Mouse (Mus musculus): ENCODE results near the gene Top2b. TPM values are rescaled to one million over a fixed set of nuclear protein-coding genes. Genes with fewer than 3 reads are reported as not detected.

Top2b gene
- total RNA-seq, 2 experiments from 2014 or later = 51.0 to 67.2 TPM

GRCm38 (mm10) chr14:16384783-16385182, 19.8 kb downstream of the Top2b start:
- intact Hi-C loops (cut with DNase I) = loop anchor here (5.0 to 10.0 kb wide), 5 partner anchors 112 to 1520 kb away; partner anchors contain the start of genes Lrrc3b, Ngly1 and Oxsm
- no peak for DNase-seq

- intact Hi-C loops (cut with DNase I) = no loop called here
- DNase-seq = no peak
Measured at GRCm38 (mm10) chr14:16405187-16405586, 40.2 kb downstream of the Top2b start.

GRCm38 (mm10) chr14:16414163-16414562, 49.2 kb downstream of the Top2b start:
- intact Hi-C loops (cut with DNase I) = no loop called here

GRCm38 (mm10) chr14:16427569-16427968, 62.6 kb downstream of the Top2b start:
- intact Hi-C loops (cut with DNase I) = no loop called here
- no peak for DNase-seq

More at GRCm38 (mm10) chr14:16414163-16414562, 49.2 kb downstream of the Top2b start:
- DNase-seq = no peak

- intact Hi-C loops (cut with DNase I) = loop anchor here (5.0 kb wide), 2 partner anchors 95 to 975 kb away; no protein-coding TSS in a partner anchor
- no peak for DNase-seq
Measured at GRCm38 (mm10) chr14:16431941-16432499, 67.0 kb downstream of the Top2b start.

- DNase-seq = no peak
- intact Hi-C loops (cut with DNase I) = loop anchor here (5.0 kb wide), 2 partner anchors 95 to 975 kb away; no protein-coding TSS in a partner anchor
Measured at GRCm38 (mm10) chr14:16432550-16432949, 67.6 kb downstream of the Top2b start.

GRCm38 (mm10) chr14:16433206-16433605, 68.2 kb downstream of the Top2b start:
- DNase-seq = no peak
- intact Hi-C loops (cut with DNase I) = loop anchor here (5.0 kb wide), 2 partner anchors 94 to 974 kb away; no protein-coding TSS in a partner anchor

- intact Hi-C loops (cut with DNase I) = loop anchor here (2.0 to 5.0 kb wide), 3 partner anchors 93 to 973 kb away; no protein-coding TSS in a partner anchor
- DNase-seq = peak; percentile 63 to 67
Measured at GRCm38 (mm10) chr14:16434396-16435171, 69.6 kb downstream of the Top2b start.

- DNase-seq = no peak
- intact Hi-C loops (cut with DNase I) = no loop called here
Measured at GRCm38 (mm10) chr14:16437386-16437785, 72.4 kb downstream of the Top2b start.

GRCm38 (mm10) chr14:16439385-16440126, 74.6 kb downstream of the Top2b start:
- intact Hi-C loops (cut with DNase I) = no loop called here
- DNase-seq = no peak

- no peak for DNase-seq
- intact Hi-C loops (cut with DNase I) = no loop called here
Measured at GRCm38 (mm10) chr14:16444859-16445258, 79.9 kb downstream of the Top2b start.

GRCm38 (mm10) chr14:16447587-16447986, 82.6 kb downstream of the Top2b start:
- no peak for DNase-seq
- intact Hi-C loops (cut with DNase I) = no loop called here

GRCm38 (mm10) chr14:16448269-16448987, 83.4 kb downstream of the Top2b start:
- intact Hi-C loops (cut with DNase I) = no loop called here
- DNase-seq = no peak

GRCm38 (mm10) chr14:16478606-16479323, 113.8 kb downstream of the Top2b start:
- no peak for DNase-seq

GRCm38 (mm10) chr14:16479521-16479920, 114.5 kb downstream of the Top2b start:
- DNase-seq = no peak
- intact Hi-C loops (cut with DNase I) = no loop called here

More at GRCm38 (mm10) chr14:16478606-16479323, 113.8 kb downstream of the Top2b start:
- intact Hi-C loops (cut with DNase I) = no loop called here

GRCm38 (mm10) chr14:16480621-16481020, 115.6 kb downstream of the Top2b start:
- no peak for DNase-seq
- intact Hi-C loops (cut with DNase I) = no loop called here

GRCm38 (mm10) chr14:16483656-16484380, 118.8 kb downstream of the Top2b start:
- intact Hi-C loops (cut with DNase I) = no loop called here
- no peak for DNase-seq
